Mouse (Mus musculus): ENCODE data around the gene Igf2bp3. TPM values are rescaled to one million over a fixed set of nuclear protein-coding genes. Genes with fewer than 3 reads are reported as not detected.

Gene Igf2bp3
- polyA plus RNA-seq, 1 experiment from 2014 or later, result 30.4 TPM

DNA sequence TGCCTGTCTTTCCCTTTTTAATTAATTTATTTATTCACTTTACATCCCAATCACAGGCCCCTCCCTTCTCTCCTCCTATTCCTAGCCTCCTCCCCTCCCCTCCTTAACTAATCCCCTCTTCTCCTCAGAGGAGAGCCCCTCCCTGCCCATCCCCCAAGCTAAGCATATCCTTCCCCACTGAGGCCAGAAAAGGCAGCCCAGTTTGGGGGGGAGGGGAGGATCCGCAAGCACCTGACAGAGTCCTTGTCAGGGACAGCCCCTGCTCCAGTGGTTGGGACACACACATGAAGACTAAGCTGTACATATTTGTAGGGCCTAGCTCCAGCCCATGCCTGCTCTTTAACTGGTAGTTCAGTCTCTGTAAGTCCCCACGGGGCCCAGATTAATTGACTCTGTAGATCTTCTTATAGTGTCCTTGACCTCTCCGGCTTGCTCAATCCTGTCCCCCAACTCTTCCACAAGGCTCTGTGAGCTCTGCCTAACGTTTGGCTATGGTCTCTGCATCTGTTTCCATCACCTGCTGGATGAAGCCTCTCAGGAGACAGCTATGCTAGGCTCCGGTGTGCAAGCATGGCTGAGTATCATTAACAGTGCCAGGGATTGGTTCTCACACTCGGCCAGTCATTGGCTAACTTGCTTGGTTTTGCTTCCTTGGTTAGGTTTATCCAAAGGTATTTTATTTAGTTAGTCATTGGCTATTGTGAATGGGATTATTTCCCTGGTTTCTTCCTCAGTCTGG, 82.2 kb downstream of the Igf2bp3 start:
- no peak for ATAC-seq (ENCODE audit: low FRiP score)
- Histone ChIP-seq H3K9me3 (ENCODE audit: control insufficient read depth, low read length) (no peaks in the 10 kb centered on the region), H3K4me2 (replicated peaks) (no peak overlapping the region), H3K9ac (no peak overlapping the region), H3K27ac (no peak overlapping the region), H3K36me3 (replicated peaks; ENCODE audit: control insufficient read depth, insufficient read depth) (no peaks in the 10 kb centered on the region), H3K27me3 (ENCODE audit: control insufficient read depth, insufficient read depth, low read length) (no peaks in the 10 kb centered on the region), H3K4me1 (replicated peaks; ENCODE audit: control insufficient read depth, insufficient read depth, low read length) (no peaks in the 10 kb centered on the region), H3K4me3 (replicated peaks; ENCODE audit: low read length) (no peak overlapping the region)
- WGBS, result 43% methylated on average over 6 of the region's 6 CpGs
- no peak for DNase-seq (ENCODE audit: low spot score)

DNA sequence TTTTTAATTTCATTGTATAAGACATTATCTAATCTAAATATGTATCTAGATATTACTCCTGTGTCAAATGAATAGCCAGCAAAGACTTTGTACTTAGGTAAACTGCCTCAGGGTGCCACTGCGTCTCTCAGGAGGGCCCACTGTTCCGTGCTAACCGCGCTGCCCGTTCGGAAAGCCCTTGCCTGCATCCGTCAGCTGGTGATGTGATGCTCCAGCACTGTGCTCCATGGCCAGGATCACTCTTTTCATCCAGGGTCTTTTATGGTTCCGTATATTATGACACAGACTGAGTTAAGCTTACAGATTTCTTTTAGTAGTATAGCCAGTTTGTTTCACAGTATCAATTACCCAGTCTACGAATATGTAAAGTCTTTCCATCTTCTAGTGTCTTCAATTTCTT, 82.9 kb downstream of the Igf2bp3 start:
- DNase-seq (ENCODE audit: low spot score) (no peak), ATAC-seq (ENCODE audit: low FRiP score) (no peak)
- Histone ChIP-seq H3K9me3 (ENCODE audit: control insufficient read depth, low read length) (no peaks in the 10 kb centered on the region), H3K27me3 (ENCODE audit: control insufficient read depth, insufficient read depth, low read length) (no peaks in the 10 kb centered on the region), H3K4me2 (replicated peaks) (no peak overlapping the region), H3K4me3 (replicated peaks; ENCODE audit: low read length) (no peak overlapping the region), H3K27ac (no peak overlapping the region), H3K36me3 (replicated peaks; ENCODE audit: control insufficient read depth, insufficient read depth) (no peaks in the 10 kb centered on the region), H3K4me1 (replicated peaks; ENCODE audit: control insufficient read depth, insufficient read depth, low read length) (no peaks in the 10 kb centered on the region), H3K9ac (no peak overlapping the region)
- WGBS, result 64% methylated on average over 9 of the region's 9 CpGs

DNA sequence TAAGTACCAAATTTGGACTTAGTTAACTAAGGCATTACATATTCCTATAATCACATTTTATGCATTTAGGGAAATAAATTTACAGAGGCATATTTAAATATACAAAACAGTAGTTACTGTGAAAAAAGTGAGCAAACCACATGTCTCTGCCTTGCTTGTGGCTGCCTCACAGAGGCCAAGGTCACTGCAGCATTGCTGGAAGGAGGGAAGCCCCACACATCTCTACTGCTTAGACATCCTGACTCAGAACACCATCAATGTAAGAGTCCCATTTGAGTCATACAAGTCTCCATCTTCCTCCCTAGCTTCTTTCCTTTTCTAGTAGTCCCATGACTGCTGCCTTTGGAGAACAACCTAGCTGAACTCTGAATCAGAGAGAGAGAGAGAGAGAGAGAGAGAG, 84.4 kb downstream of the Igf2bp3 start:
- ATAC-seq (ENCODE audit: low FRiP score) (no peak), DNase-seq (ENCODE audit: low spot score) (no peak)
- H3K27ac ChIP-seq, result no peak overlapping the region
- 0 out of 2 replicates have a peak, but pooled peaks cover 3% of the 10 kb centered on the region for H3K36me3 ChIP-seq (replicated peaks; ENCODE audit: control insufficient read depth, insufficient read depth)
- no peak overlapping the region for H3K4me3 ChIP-seq (replicated peaks; ENCODE audit: low read length)
- H3K27me3 ChIP-seq (ENCODE audit: control insufficient read depth, insufficient read depth, low read length), result no peaks in the 10 kb centered on the region
- no peak overlapping the region for H3K9ac ChIP-seq
- H3K4me1 ChIP-seq (replicated peaks; ENCODE audit: control insufficient read depth, insufficient read depth, low read length), result no peaks in the 10 kb centered on the region
- H3K9me3 ChIP-seq (ENCODE audit: control insufficient read depth, low read length), result no peaks in the 10 kb centered on the region
- H3K4me2 ChIP-seq (replicated peaks), result no peak overlapping the region

DNA sequence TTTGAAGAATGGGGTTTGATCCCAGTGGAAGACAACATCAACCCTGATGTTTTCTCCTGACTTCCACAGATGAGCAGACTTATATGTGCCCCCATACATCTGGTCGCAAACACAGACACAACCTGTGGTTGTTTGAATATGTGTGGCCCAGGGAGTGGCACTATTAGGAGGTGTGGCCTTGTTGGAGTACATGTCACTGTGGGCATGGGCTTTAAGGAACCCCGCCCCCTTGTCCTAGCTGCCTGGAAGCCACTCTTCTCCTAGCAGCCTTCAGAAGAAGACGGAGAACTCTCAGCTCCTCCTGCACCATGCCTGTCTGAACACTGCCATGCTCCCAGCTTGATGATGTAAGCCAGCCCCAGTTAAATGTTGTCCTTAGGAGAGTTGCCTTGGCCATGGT, 94.4 kb downstream of the Igf2bp3 start:
- H3K27ac ChIP-seq, result no peak overlapping the region
- ATAC-seq (ENCODE audit: low FRiP score) (no peak), DNase-seq (ENCODE audit: low spot score) (no peak)
- H3K4me3 ChIP-seq (replicated peaks; ENCODE audit: low read length), result no peak overlapping the region
- no peak overlapping the region for H3K9ac ChIP-seq
- H3K27me3 ChIP-seq (ENCODE audit: control insufficient read depth, insufficient read depth, low read length), result no peaks in the 10 kb centered on the region
- peaks cover 18% of the 10 kb centered on the region; the same call in 1 of the 2 replicates for H3K36me3 ChIP-seq (replicated peaks; ENCODE audit: control insufficient read depth, insufficient read depth)
- 92% methylated on average over 3 of the region's 3 CpGs for WGBS
- H3K9me3 ChIP-seq (ENCODE audit: control insufficient read depth, low read length), result no peaks in the 10 kb centered on the region
- no peaks in the 10 kb centered on the region; the same call in 1 of the 2 replicates for H3K4me1 ChIP-seq (replicated peaks; ENCODE audit: control insufficient read depth, insufficient read depth, low read length)
- H3K4me2 ChIP-seq (replicated peaks), result no peak overlapping the region

DNA sequence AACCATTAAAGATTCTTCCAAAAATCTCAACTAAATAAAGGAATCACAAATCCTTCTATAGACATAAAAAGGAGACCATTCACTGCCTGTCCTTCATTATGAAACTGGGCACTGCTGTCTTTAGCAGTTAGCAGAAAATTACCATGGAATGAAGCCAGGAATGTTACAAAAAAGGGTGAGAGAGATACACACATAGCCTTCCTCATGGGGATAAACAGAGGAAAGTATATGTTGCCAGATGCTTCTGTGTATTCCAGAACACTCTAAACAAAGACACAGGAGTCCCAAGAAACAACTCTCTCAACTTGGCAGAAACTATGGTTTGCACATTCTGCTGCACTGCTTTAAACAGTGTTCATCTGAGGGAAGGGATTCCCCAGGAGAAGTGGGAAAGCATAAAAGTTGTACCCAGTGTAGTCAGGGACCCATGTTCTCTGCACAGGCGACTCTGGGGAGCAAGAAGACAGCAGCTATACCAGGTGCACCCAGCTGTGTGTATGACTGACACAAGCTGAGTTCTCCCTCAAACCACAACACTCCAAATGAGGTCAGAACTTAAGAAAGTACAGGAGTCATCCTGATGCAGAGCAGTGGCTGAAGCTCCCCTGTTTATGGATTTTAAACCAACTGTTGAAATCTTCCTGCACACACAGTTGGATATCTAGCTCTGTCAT, 95.2 kb downstream of the Igf2bp3 start:
- H3K4me1 ChIP-seq (replicated peaks; ENCODE audit: control insufficient read depth, insufficient read depth, low read length), result no peaks in the 10 kb centered on the region; the same call in 1 of the 2 replicates
- H3K4me3 ChIP-seq (replicated peaks; ENCODE audit: low read length), result no peak overlapping the region
- H3K27ac ChIP-seq, result no peak overlapping the region
- DNase-seq (ENCODE audit: low spot score) (no peak), ATAC-seq (ENCODE audit: low FRiP score) (no peak)
- no peaks in the 10 kb centered on the region for H3K9me3 ChIP-seq (ENCODE audit: control insufficient read depth, low read length)
- no peak overlapping the region for H3K4me2 ChIP-seq (replicated peaks)
- H3K36me3 ChIP-seq (replicated peaks; ENCODE audit: control insufficient read depth, insufficient read depth), result peaks cover 16% of the 10 kb centered on the region; the same call in 1 of the 2 replicates
- 83% methylated on average over 1 of the region's 1 CpGs for WGBS
- no peaks in the 10 kb centered on the region for H3K27me3 ChIP-seq (ENCODE audit: control insufficient read depth, insufficient read depth, low read length)
- H3K9ac ChIP-seq, result no peak overlapping the region

DNA sequence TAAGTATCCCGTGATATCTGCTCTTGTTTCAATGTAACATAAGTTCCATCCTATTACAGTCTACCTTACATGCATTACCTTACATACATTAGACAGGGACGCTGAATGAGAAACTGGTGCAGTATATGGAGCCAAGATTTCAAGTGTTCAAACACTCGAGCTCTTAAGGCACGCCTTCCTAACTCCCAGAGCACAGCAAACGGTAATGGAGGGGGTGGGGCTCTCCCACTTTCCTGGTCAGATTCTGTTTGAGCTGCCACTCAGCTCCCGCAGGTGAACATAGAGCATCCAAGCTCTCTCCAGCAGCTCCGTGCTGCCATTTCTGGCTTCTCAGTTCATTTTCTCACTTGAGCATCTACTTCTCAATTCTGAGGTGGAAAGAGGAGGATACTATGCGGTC, 96.3 kb downstream of the Igf2bp3 start:
- no peaks in the 10 kb centered on the region; the same call in 1 of the 2 replicates for H3K4me1 ChIP-seq (replicated peaks; ENCODE audit: control insufficient read depth, insufficient read depth, low read length)
- no peak for DNase-seq (ENCODE audit: low spot score)
- H3K27me3 ChIP-seq (ENCODE audit: control insufficient read depth, insufficient read depth, low read length), result no peaks in the 10 kb centered on the region
- no peak overlapping the region for H3K4me3 ChIP-seq (replicated peaks; ENCODE audit: low read length)
- WGBS, result 79% methylated on average over 8 of the region's 8 CpGs
- H3K9ac ChIP-seq, result no peak overlapping the region
- H3K27ac ChIP-seq, result no peak overlapping the region
- no peak for ATAC-seq (ENCODE audit: low FRiP score)
- peaks cover 16% of the 10 kb centered on the region; the same call in 1 of the 2 replicates for H3K36me3 ChIP-seq (replicated peaks; ENCODE audit: control insufficient read depth, insufficient read depth)
- H3K4me2 ChIP-seq (replicated peaks), result no peak overlapping the region
- H3K9me3 ChIP-seq (ENCODE audit: control insufficient read depth, low read length), result no peaks in the 10 kb centered on the region

DNA sequence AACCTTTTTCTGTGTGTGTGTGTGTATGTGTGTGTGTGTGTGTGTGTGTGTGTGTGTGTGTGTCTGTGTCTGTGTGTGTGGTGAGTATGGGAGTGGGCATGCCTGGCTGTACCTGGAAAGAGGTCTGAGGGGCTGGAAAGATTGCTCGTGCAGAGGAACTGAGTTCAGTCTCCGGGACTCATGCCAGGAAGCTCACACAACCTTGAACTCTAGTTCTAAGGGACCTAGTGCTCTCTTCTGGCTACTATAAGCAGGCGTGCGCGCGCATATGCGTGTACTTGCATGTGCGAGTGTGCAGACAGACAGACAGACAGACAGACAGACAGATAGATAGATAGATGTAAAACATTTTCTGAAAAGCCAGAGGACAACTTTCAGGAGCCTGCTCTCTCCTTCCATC, 98.5 kb downstream of the Igf2bp3 start:
- Histone ChIP-seq H3K4me2 (replicated peaks) (no peak overlapping the region), H3K4me3 (replicated peaks; ENCODE audit: low read length) (no peak overlapping the region), H3K27ac (no peak overlapping the region), H3K27me3 (ENCODE audit: control insufficient read depth, insufficient read depth, low read length) (no peaks in the 10 kb centered on the region), H3K9me3 (ENCODE audit: control insufficient read depth, low read length) (no peaks in the 10 kb centered on the region), H3K9ac (no peak overlapping the region), H3K4me1 (replicated peaks; ENCODE audit: control insufficient read depth, insufficient read depth, low read length) (no peaks in the 10 kb centered on the region; the same call in 1 of the 2 replicates), H3K36me3 (replicated peaks; ENCODE audit: control insufficient read depth, insufficient read depth) (peaks cover 16% of the 10 kb centered on the region; the same call in 1 of the 2 replicates)
- 95% methylated on average over 8 of the region's 8 CpGs for WGBS
- no peak for DNase-seq (ENCODE audit: low spot score)
- no peak for ATAC-seq (ENCODE audit: low FRiP score)

DNA sequence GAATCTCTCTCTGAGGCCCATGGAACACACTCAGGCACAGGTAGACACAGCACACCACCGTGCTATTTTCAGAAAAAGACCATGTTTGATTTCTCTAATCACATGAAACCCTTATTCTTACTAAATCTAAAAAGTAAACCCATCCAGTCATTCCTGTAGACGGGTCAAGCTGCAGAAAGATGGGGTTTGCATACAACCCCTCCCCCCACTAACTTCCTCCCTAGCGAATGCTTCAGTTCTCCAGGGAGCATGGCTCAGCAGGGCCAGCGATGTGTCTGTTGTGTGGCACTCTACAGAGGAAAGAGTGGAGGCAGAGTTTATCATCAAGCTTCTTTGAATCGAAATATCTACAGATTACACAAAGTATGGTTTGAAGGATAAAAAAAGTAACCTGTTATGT, 99.2 kb downstream of the Igf2bp3 start:
- ATAC-seq (ENCODE audit: low FRiP score) (no peak), DNase-seq (ENCODE audit: low spot score) (no peak)
- no peak overlapping the region for H3K27ac ChIP-seq
- H3K4me1 ChIP-seq (replicated peaks; ENCODE audit: control insufficient read depth, insufficient read depth, low read length), result no peaks in the 10 kb centered on the region; the same call in 1 of the 2 replicates
- no peak overlapping the region for H3K9ac ChIP-seq
- H3K4me2 ChIP-seq (replicated peaks), result no peak overlapping the region
- no peaks in the 10 kb centered on the region for H3K27me3 ChIP-seq (ENCODE audit: control insufficient read depth, insufficient read depth, low read length)
- peaks cover 16% of the 10 kb centered on the region; the same call in 1 of the 2 replicates for H3K36me3 ChIP-seq (replicated peaks; ENCODE audit: control insufficient read depth, insufficient read depth)
- 73% methylated on average over 5 of the region's 5 CpGs for WGBS
- H3K4me3 ChIP-seq (replicated peaks; ENCODE audit: low read length), result no peak overlapping the region
- no peaks in the 10 kb centered on the region for H3K9me3 ChIP-seq (ENCODE audit: control insufficient read depth, low read length)

DNA sequence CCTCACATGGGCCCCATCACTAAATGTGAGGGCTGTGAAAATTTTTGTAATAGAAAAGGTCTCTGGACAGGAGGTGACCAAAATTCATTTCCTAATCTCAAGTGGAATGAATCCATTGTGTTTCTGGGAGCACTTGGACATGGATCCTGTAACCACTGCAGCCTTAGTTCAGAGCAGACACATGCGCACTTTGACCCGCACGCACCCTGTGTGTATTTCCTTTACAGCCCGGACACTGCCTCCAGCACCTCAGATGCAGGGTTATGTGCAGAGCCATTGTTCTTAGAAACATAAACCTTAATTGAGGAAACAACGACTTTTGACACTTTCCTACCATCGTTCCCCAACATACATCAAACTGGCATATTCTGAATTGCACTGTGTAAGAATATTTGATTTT, 100.3 kb downstream of the Igf2bp3 start:
- DNase-seq (ENCODE audit: low spot score) (no peak), ATAC-seq (ENCODE audit: low FRiP score) (no peak)
- H3K27me3 ChIP-seq (ENCODE audit: control insufficient read depth, insufficient read depth, low read length), result no peaks in the 10 kb centered on the region
- H3K36me3 ChIP-seq (replicated peaks; ENCODE audit: control insufficient read depth, insufficient read depth), result peaks cover 16% of the 10 kb centered on the region; the same call in 1 of the 2 replicates
- H3K4me2 ChIP-seq (replicated peaks), result no peak overlapping the region
- no peak overlapping the region for H3K9ac ChIP-seq
- H3K4me1 ChIP-seq (replicated peaks; ENCODE audit: control insufficient read depth, insufficient read depth, low read length), result no peaks in the 10 kb centered on the region
- H3K27ac ChIP-seq, result no peak overlapping the region
- no peak overlapping the region for H3K4me3 ChIP-seq (replicated peaks; ENCODE audit: low read length)
- 94% methylated on average over 6 of the region's 6 CpGs for WGBS
- no peaks in the 10 kb centered on the region for H3K9me3 ChIP-seq (ENCODE audit: control insufficient read depth, low read length)

All from hindbrain, embryonic 14.5 days (tissue).